Comparison of ENCODE assay signal across 15 mouse cellular contexts in the genomic region with DNA sequence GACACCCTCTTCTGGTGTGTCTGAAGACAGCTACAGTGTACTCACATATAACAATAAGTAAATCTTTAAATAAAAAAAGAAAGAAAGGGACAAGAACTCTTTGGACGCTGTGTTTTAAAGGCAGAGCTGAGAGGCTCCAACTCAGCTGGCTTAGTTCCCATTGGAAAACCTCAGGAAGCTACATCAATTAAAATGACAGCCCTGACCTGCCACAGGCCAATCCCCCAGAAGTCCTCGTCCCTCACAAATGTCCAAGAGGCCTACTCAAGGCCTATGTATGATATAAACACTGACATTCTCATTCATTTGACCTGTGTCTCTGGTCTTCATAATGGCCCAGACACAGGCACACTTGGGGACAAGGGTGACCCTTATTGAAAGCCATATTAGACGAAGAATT.
"Had no signal": no experiment of that assay in that cellular context is flagged by ENCODE, and none has a peak within 500 bp of the region (broad histone marks: within the 10 kb centered on the region; RNA-seq: fewer than 3 reads in every experiment).

No protein-coding gene starts in this region.

- H3K9me3 ChIP-seq: limb, embryonic 12.5 days; limb, embryonic 15.5 days; megakaryocyte, embryonic 14.5 days; midbrain, embryonic 10.5 days had no signal

- H3K27me3 ChIP-seq: limb, embryonic 15.5 days had no signal

- H3K4me1 ChIP-seq: limb, embryonic 15.5 days had no signal

- H3K27ac ChIP-seq: limb, embryonic 12.5 days; limb, embryonic 15.5 days; liver, embryonic 14.5 days; midbrain, embryonic 10.5 days had no signal

- H3K4me2 ChIP-seq: limb, embryonic 12.5 days; limb, embryonic 15.5 days; liver, embryonic 11.5 days; lung, embryonic 14.5 days had no signal

- ATAC-seq: liver, postnatal 0 days; lung, postnatal 0 days had no signal

- DNase-seq: kidney, postnatal 10 days; left cerebral cortex, postnatal 4 days; liver, postnatal 0 days; lung, embryonic 14.5 days; lung, postnatal 36 days; midbrain, embryonic 14.5 days; thymus, adult 18-20 months; thymus, postnatal 36 days had no signal

- H3K36me3 ChIP-seq: limb, embryonic 12.5 days; limb, embryonic 15.5 days; midbrain, embryonic 10.5 days had no signal

- H3K9ac ChIP-seq: limb, embryonic 12.5 days; limb, embryonic 15.5 days; liver, embryonic 14.5 days; liver, postnatal 0 days; lung, embryonic 14.5 days had no signal

- H3K4me3 ChIP-seq: limb, embryonic 12.5 days; limb, embryonic 15.5 days; megakaryocyte, embryonic 14.5 days; midbrain, embryonic 10.5 days had no signal
